Mouse (Mus musculus) right cerebral cortex, postnatal 36 days (tissue): Measurements from ENCODE around the gene Anapc1.
A peak's percentile ranks its signal among the peaks of the same experiment; 100 is the strongest.
"Not testable (repeated sequence)": the region's sequence is repeated elsewhere in the genome, so short reads cannot be mapped to it uniquely, and the experiment has no call there.

Source experiments
- DNase-seq, 2 experiments: peaks; one replicate each; pipeline ENCODE4 v3.0.0; 2022; ENCODE audit warnings: low spot score in 2 of 2, mixed read lengths in 1 of 2

The Anapc1 gene

DNA sequence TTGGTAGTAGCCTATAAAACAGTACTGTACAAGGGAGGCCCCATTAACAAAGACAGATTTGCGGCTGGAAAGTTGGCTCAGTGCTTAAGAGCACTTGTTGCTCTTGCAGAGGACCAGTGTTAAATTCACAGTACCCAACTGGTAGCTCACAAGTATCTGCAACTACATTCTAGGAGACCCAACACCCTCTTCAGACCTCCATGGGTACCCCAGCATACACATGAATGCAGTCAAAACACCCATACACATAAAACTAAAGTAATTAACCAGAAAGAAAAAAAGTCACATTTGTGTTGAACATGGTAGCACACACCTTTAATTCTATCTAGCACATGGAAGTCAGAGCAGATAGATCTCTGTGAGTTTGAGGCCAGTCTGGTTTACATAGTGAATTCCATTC is 9.9 kb upstream of the Anapc1 start:
- DNase-seq = no peak

DNA sequence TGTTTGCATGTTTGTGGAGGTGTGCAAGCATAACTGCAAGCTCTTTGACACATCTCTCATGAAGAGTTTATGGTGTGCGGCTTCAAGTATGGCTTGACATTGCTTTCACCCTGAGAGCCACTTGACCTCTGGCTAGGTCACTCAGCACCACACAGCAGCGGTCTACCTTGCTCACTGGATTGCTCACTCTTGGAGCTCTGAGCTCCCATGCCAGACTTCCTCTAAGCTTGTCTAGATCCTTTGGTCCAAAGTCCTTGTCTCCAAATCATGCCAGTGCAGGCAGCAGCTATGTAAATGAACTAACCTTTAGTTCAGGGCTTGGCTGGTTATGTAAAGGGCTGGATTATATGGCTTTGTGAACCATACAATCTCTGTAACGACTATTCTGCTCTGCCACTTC is 9.2 kb upstream of the Anapc1 start:
- DNase-seq = no peak

DNA sequence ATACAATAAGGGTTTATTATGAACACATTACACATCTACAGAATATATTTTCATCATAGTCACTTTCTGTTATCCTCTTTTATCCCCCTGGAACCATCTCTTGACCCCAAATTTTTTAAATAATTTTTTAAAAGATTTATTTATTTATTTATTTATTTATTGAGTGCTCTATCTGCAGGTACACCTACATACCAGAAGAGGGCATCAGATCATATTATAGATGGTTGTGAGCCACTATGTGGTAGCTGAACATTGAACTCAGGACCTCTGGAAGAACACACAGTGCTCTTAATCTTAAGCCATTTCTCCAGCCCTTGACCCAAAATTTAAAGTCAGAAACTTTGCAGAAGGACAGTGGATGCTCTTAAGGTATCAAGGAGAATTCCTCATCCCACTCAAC is 7.4 kb upstream of the Anapc1 start:
- no peak for DNase-seq

DNA sequence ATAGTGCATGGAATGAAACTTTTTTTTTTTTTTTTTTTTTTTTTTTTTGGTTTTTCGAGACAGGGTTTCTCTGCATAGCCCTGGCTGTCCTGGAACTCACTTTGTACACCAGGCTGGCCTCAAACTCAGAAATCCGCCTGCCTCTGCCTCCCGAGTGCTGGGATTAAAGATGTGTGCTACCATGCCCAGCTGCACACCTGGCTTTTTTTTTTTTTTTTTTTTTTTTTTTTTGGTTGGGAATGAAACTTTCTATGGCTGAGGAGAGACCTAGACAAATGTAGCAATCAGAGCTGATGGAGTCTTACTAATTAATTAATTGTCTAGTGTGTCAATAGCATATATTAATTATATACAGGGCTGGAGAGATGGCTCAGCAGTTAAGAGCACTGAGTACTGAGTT is 6.6 kb upstream of the Anapc1 start:
- DNase-seq = not testable (repeated sequence)

DNA sequence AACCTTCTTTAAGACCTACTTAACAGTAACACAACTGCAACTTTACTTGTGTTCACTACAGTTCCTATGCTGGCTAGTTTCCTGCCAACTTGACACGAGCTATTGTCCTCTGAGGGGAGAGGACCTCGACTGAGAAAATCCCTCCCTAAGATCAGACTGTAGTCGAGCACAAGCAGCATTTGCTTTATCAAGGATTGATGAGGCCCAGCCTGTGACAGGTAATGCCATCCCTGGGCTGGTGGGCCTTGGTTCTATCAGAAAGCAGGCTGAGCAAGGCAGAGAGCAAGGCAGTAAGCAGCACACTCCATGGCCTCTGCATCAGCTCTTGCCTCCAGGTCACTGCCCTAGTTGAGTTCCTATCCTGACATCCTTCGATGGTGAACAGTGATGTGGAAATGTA is 6.0 kb upstream of the Anapc1 start:
- no peak for DNase-seq

DNA sequence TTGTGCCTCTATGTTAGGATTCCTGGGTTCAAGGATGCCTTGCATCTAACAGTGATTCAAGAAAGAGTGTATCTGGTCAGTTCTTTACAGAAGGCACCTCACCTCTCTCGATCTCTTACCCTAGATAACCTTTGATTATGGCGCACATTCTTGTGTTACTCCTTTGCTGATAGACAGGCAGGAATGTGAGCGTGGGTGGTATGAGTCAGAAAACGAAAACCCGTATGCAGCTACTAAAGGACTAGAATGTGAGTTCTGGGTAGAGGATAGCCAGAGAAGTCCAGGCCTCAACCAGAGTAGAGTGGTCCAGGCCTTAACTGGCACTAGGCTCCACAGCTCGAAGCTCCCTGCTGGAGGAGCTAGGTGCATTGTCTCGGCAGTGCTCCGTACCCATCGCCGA is 5.6 kb upstream of the Anapc1 start:
- no peak for DNase-seq

DNA sequence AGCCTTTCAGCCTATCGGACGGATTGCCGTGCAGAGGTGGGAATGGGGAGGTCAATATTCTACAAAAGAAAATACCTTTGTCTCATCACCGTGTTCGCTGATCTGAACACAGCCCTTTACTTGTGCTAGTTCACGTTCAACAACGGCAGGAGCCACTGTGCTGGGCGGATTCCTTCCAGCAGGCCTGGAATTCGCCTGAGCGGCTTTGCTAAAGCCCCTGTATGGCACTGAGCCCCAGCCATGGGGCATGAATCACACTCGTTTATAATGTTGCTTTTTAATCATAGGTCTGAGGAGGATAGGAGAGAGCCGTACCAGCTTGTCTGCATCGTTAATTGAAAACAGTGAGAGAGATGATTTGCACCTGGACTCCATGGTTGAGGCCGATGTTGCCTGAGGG is 5.1 kb upstream of the Anapc1 start:
- no peak for DNase-seq

DNA sequence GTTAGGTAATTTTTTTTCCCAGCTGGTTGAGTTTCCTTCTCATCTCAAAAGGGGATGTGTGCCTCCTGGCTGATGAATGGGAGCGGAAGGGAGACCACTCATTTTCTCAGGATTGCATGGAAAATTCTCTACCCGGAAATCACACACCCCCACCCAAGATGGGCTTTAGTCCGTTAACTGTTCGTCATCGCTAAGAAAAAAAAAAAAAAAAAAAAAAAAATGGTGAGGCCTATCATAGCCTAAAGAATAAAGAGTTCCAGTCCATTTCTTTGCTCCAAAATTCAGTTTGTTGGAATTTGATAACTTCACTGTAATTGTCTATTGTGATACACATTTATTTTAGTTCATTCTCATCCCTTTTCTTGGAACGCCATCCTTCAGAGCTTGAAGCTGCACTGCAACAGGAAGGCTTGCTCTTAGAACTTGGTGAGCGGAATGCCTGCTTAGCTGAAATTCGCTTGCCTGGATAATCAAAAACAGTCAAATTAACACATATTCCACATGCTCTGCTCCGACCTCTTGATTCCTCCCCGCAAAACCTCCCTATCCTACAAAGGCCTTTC is 448 bp upstream of the Anapc1 start:
- DNase-seq = no peak

DNA sequence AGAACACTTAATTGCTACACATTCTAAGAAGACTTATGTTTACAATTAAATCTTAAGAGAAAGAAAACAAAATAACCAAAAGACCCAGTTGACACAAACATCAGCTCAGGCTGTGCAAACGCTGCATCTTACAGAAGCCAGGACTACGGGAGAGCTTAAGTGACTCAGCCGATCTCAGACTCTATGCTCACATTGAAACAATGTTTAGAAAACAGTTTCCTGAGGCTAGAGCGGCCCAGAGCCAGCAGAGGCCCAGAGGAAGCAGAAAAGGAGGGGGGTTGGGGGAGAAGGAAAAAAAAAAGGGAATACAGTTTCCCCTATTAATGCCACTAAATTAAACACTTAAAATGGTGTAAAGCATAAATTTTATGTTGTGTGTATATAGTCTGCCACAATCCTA is 6.5 kb downstream of the Anapc1 start:
- no peak for DNase-seq

DNA sequence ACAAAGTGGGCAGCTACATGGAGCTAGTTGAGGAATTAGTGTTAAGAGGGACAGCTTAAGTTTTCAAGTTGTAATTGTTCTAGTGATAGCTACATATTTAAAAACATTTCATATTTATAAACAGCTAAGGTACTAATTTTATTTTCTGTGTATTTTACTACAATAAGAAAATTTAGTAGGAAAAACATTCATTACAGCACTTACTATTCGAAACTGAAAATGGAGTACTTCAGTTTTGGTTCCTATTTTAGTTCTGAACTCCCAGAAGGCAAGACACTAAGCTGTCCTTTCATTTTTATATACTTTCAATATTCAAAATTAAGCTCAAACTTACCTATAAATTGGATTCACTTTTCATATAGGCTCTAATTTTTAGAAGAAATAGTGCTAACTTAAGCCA is 66.6 kb downstream of the Anapc1 start:
- DNase-seq = no peak

DNA sequence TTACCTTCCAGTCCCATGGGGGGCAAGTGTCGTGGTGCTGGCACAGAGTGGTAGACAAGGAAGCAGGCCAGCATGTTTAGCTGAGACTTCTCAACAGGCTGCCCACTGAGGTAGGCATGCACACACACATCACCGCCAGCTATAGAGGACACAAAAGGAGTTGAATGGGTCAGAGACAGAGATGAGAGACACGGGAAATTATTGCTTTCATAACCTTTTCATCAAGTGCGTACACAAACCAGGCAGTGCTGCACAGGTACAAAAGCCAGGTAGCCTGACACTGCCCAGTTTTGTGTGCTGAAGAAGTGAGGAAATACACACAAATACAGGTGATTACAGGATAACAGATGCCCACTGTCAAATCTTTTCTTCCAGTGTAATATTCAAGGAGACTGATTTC is 71.8 kb downstream of the Anapc1 start:
- no peak for DNase-seq

DNA sequence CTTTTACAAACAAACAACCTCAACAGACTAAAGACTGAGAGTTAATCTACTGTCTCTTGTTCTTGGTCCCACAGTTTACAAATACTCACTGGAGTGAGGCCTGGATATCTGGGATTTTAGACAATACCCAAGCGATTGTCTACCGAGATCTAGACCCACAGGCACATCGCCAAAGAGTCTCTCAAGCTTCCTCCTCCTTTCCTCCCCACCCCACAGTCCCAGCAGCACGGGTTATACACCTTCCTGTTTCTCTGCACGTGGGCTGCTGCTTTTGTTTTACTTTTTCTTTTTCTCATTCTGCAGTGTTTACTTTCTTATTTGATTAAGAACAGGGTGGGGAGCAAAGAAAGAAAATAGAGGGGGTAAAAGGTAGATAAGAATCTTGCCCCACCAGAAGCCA is 73.8 kb downstream of the Anapc1 start:
- DNase-seq = no peak

DNA sequence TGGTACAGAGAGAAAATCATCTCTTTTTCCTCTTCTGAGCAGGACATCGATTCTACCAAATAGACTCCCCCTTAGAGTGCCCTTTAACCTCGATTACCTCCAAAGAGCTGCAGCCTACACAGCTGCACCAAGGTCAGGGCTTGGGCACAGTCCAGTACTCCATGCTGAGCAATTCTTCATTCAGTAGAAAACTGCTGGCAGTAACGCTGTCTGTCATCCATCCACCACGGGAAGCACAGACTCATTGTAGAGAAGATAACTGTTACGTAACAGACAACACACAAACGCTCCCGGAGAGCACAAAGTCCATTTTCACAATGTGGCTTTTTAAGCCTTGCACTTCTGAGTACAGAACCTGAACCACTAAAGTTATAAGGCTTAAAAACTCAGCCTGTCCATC is 74.9 kb downstream of the Anapc1 start:
- DNase-seq = no peak

DNA sequence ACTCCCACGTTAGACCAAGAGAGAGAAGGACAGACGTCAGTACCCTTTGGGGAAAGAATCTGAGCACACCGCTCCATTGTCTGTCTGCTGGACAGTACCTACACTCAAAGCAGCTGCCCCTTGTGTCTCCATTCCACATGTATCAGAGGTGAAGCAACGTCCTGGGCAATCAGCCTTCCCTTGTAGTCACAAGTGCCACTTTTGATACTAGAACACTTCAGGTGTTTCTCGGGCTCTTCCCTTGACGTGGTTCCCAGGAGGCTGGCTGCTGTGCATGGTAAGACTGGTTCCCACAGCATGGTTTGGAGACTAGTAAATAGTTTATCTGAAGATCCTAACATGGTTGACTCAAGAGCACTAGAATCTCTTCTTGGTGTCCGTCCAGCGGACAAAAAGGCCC is 76.0 kb downstream of the Anapc1 start:
- no peak for DNase-seq

DNA sequence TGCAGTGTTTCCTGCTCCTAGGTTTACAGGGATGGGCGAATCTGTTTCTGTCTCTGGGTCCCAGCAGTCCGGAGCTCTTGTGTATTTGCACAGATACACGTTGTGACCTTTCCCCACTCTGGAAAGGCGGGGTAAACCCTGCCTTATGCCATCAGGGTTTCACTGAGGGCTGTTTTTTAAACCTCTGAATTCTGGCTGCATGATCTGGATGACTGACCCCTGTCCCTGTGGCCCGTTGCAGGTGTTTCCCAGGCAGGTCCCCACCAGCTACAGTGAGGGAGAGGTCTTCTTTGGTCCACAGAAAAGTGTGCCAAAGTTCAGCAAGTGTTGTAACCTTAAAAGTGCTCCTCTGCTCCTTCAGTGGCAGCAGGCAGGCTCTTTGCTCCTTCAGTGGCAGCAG is 77.9 kb downstream of the Anapc1 start:
- no peak for DNase-seq

DNA sequence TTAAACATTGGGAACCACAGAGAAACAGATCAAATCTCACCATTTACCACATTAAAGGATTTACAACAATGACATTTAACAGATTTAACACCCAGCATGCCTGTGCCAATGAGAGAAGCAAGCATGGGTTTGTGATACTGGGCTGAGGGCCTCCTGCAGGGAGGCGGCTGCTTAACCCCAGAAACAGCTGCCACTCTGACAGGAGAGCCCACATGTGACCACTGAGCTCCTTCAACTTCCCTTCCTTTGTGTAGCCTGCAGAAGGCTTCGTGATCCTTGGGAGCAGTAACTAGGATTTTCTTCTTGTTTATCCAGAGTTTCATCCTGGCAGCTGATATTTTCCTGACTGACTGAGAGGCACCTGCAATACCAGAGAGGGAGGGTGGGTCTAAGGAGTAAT is 85.7 kb downstream of the Anapc1 start:
- no peak for DNase-seq

DNA sequence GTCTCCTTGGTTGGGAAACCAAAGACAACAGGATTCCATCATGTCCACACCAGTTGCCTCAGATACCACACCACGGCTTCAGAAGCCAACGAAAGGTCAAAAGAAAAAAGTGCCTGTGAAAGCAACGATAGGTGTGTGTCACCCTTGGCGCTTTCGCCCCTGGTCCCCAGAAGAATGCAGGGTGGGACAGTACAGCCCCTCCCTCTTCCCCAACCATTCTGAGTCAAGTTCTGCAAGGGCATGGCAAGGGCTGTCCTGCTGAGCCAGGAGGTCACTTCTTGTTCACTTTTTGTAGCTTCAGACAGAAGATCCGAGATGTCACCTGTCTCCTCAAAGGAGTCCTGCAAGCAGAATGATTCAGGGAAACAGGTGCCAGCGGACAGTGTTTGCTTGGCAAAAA is 94.9 kb downstream of the Anapc1 start:
- no peak for DNase-seq

DNA sequence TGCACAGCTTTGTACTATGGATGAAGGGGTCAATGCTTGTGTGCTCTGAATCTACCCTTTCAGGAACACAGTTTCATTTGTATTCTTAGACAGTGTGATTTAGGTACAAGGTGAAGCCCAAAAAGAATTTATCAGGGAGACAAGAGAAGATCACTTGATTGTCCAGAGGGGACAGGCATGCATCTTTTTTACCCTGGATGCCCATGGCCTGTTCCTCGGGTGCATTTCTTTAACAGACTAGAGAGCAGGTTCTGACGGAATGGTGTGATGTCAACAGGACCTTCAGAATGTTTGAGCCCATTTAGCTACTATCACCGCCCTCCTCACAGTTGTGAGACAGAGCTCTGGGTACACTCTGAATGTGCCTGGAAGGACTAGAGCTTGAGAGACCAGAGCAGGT is 96.3 kb downstream of the Anapc1 start, which contains the start of gene Spdye4c:
Gene Spdye4c (plus strand): TSS at position 301 of the 400 bp plus-strand sequence.
- DNase-seq = no peak

DNA sequence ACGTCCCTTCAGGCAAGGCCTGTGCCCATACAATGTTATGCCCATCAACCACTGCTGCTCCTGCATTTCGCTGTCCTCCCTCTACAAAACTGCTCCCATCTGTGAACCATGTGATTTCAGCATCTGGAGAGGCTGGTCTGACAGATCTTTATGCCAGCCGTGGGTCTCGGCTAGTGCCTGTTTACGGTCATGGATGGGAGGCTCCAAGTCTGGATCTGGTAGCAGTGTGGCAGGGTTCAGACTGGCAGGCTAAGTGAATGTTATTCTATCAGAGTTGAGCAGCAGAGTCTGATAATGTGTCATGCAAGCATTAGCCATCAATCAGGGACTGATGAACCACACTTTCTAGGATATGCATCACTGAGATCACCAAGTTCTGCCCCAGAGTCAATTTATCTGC is 104.3 kb downstream of the Anapc1 start:
- no peak for DNase-seq

DNA sequence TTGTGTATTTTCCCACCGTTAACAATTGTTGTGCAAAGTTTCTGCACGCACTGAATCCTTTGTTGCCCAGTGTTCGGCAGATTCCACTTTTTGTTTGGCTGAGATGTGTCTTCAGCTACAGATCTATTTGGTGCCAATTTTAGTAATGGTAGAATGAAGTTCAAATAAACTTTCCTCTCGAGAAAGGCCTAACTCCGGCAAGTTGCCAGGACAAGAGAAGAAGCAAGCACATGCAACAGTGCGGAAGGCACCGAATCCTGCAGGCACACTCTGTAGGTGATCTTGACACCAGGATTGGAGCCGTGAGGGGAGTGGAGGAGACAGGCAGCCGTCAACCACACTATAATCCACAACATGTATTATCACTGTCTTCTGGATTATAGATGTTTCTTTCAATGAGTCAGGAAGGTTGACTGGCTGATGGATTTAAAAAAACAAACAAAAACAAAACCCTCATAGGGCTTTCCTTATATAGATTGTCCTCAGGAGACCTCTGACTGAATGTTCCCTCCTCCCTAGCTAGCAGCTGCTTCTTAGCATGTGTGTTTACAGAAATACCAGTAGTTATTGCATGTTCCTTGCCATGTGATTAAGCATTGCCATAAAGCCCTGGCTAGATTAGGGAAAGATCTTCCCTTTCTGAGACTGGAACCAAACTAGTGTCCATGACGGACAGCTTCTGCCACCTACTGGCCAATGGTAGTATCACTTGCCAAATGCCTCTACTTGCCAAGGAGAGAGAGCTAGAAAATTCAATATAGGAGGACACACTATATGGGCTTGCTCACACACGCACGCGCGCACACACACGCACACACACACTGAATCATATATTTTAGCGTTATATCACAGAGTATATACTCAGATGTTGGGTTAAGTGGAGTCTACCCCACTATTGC is 114.2 kb downstream of the Anapc1 start:
- DNase-seq = peak; percentile 53 to 55

DNA sequence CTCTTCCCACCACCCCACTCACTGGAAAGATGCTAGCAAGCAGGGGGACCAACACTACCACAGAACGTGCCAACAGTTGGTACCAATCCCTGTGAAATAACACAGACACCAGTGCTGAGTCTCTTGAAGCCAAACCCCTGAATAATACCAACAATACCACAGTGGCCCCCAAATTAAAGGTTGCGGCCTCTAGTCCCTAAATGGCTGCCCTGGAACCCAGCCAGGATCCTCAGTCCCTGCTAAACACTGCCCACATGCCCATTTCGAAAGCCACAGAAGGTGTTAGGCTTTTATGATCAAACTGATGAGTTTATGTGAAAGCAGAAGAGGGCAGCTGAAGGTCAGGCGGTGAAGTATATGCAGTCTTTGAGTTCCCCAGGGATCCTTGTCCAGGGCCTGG is 116.2 kb downstream of the Anapc1 start:
- no peak for DNase-seq

DNA sequence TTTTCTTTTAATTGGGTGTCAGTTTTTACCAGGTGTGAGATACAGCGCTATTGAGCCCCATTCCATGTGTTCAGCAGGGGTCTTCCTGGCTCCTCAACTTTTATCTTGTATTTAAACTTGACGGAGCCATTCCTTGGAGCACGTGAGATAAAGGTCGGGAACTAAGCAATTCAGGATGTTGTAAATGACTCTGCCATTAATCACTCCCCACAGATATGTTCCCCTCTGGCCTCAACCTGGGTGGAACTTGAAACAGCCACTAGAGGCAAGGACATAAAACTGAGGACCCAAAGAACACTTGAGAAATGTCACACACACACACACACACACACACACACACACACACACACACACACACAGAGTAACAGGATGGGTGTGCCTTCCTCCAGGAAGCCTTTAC is 118.7 kb downstream of the Anapc1 start:
- no peak for DNase-seq

DNA sequence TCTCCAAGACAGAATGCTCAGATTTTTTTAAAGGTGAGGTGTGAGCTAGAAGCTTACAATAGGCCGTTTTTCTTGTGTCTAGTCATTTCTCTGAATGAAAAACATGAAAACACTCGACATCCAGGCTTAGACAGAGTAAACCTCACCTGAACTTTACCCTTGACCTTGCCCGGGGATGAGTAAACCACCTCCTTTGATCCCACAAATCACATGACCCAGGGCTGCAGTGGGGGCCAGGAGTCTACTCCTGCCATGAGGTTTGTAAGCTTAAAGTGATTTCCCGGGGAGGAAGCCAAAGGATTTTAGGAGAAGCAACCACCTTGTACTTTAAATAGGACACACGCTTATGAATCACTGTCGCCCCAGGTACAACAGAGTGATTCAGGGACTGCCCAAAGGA is 119.2 kb downstream of the Anapc1 start:
- DNase-seq = no peak
